Mouse (Mus musculus): ENCODE measurements around the gene Prr14l. TPM values are rescaled to one million over a fixed set of nuclear protein-coding genes. Genes with fewer than 3 reads are reported as not detected.
"Not testable (repeated sequence)": the region's sequence is repeated elsewhere in the genome, so short reads cannot be mapped to it uniquely, and the experiment has no call there.

Prr14l gene
- polyA plus RNA-seq, 1 experiment, result 7.6 TPM

GRCm38 (mm10) chr5:32861082-32861481 is 7.0 kb upstream of the Prr14l start:
- TF ChIP-seq POLR2A (IDR thresholded peaks at IDR 0.05; ENCODE audit: control insufficient read depth, low read depth, low read length), result no peak
- TF ChIP-seq CTCF (IDR thresholded peaks at IDR 0.05; ENCODE audit: control insufficient read depth, insufficient read depth, insufficient replicate concordance, low read depth, low read length), result no peak
- H3K27ac ChIP-seq (ENCODE audit: control insufficient read depth, insufficient read depth, low read depth, low read length), result no peak overlapping the region
- peaks cover 11% of the 10 kb centered on the region for H3K4me1 ChIP-seq (ENCODE audit: control insufficient read depth, insufficient read depth, low read length)
- H3K36me3 ChIP-seq (ENCODE audit: control insufficient read depth, insufficient read depth, low read length), result no peaks in the 10 kb centered on the region
- H3K27me3 ChIP-seq (ENCODE audit: control insufficient read depth, insufficient read depth, low read length), result no peaks in the 10 kb centered on the region
- H3K4me3 ChIP-seq (ENCODE audit: control insufficient read depth, low read depth, low read length), result no peak overlapping the region

DNA sequence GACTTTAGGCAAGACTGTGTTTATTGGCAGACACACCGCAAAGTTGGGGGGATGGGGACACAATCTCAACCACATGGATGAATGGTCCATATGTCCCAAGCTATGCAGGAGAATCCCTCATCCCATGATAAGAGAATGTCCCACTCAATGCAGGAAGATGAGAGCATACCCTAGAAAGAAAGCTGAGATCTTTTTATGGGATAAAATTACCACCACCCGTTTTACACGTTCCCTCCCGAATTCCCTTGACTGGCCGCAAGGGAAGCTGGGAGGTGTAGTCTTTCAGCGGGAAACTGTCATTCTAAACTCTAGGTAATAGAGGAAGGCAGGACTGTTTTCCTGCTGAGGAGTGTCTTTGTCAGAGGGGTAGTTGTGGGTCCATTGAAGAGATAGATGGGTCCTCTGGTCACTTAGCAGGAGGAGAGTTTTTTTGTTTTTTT is 3.7 kb upstream of the Prr14l start:
- H3K27me3 ChIP-seq (ENCODE audit: control insufficient read depth, insufficient read depth, low read length), result no peaks in the 10 kb centered on the region
- H3K4me1 ChIP-seq (ENCODE audit: control insufficient read depth, insufficient read depth, low read length), result peaks cover 5% of the 10 kb centered on the region; the same call in 1 of the 2 replicates
- no peak for TF ChIP-seq CTCF (IDR thresholded peaks at IDR 0.05; ENCODE audit: control insufficient read depth, insufficient read depth, insufficient replicate concordance, low read depth, low read length)
- TF ChIP-seq POLR2A (IDR thresholded peaks at IDR 0.05; ENCODE audit: control insufficient read depth, low read depth, low read length), result peak; percentile 30; the same call in 1 of the 2 replicates
- H3K4me3 ChIP-seq (ENCODE audit: control insufficient read depth, low read depth, low read length), result peak overlapping the region; percentile 60
- H3K36me3 ChIP-seq (ENCODE audit: control insufficient read depth, insufficient read depth, low read length), result no peaks in the 10 kb centered on the region
- peak overlapping the region; percentile 37 for H3K27ac ChIP-seq (ENCODE audit: control insufficient read depth, insufficient read depth, low read depth, low read length)

- H3K4me3 ChIP-seq (ENCODE audit: control insufficient read depth, low read depth, low read length); H3K27me3 ChIP-seq (ENCODE audit: control insufficient read depth, insufficient read depth, low read length); H3K36me3 ChIP-seq (ENCODE audit: control insufficient read depth, insufficient read depth, low read length); H3K4me1 ChIP-seq (ENCODE audit: control insufficient read depth, insufficient read depth, low read length); H3K27ac ChIP-seq (ENCODE audit: control insufficient read depth, insufficient read depth, low read depth, low read length): not testable (repeated sequence)
Observed at GRCm38 (mm10) chr5:32855274-32855673, 1.2 kb upstream of the Prr14l start.

DNA sequence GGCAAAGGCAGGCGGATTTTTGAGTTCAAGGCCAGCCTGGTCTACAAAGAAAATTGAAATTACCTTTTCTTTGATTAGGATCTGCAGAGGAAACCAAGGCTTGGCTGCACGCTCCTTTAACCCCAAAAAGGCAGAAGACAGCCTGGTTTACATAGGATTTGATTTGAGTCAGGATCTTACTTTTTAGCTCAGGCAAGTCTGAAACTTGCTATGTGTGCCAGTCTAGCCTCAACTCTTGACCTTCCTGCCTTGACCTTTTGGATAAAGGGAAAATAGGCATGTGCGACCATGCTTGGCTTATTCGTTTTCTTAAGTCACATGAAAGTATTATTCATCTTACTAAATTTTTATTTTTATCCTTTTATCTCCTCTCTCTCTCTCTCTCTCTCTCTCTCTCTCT is 762 bp upstream of the Prr14l start:
- no peak overlapping the region for H3K27ac ChIP-seq (ENCODE audit: control insufficient read depth, insufficient read depth, low read depth, low read length)
- no peaks in the 10 kb centered on the region for H3K36me3 ChIP-seq (ENCODE audit: control insufficient read depth, insufficient read depth, low read length)
- peaks cover 5% of the 10 kb centered on the region; the same call in 1 of the 2 replicates for H3K4me1 ChIP-seq (ENCODE audit: control insufficient read depth, insufficient read depth, low read length)
- no peak overlapping the region for H3K4me3 ChIP-seq (ENCODE audit: control insufficient read depth, low read depth, low read length)
- H3K27me3 ChIP-seq (ENCODE audit: control insufficient read depth, insufficient read depth, low read length), result no peaks in the 10 kb centered on the region
- TF ChIP-seq CTCF (IDR thresholded peaks at IDR 0.05; ENCODE audit: control insufficient read depth, insufficient read depth, insufficient replicate concordance, low read depth, low read length) (no peak), POLR2A (IDR thresholded peaks at IDR 0.05; ENCODE audit: control insufficient read depth, low read depth, low read length) (no peak)

- Histone ChIP-seq H3K4me3 (ENCODE audit: control insufficient read depth, low read depth, low read length) (no peak overlapping the region), H3K27me3 (ENCODE audit: control insufficient read depth, insufficient read depth, low read length) (no peaks in the 10 kb centered on the region), H3K27ac (ENCODE audit: control insufficient read depth, insufficient read depth, low read depth, low read length) (no peak overlapping the region), H3K4me1 (ENCODE audit: control insufficient read depth, insufficient read depth, low read length) (peaks cover 2% of the 10 kb centered on the region; the same call in 1 of the 2 replicates), H3K36me3 (ENCODE audit: control insufficient read depth, insufficient read depth, low read length) (no peaks in the 10 kb centered on the region)
- no peak for TF ChIP-seq POLR2A (IDR thresholded peaks at IDR 0.05; ENCODE audit: control insufficient read depth, low read depth, low read length)
- TF ChIP-seq CTCF (IDR thresholded peaks at IDR 0.05; ENCODE audit: control insufficient read depth, insufficient read depth, insufficient replicate concordance, low read depth, low read length), result no peak
Observed at GRCm38 (mm10) chr5:32852026-32852425, 2.0 kb downstream of the Prr14l start.

GRCm38 (mm10) chr5:32849580-32849979 is 4.5 kb downstream of the Prr14l start:
- not testable (repeated sequence) for H3K36me3 ChIP-seq (ENCODE audit: control insufficient read depth, insufficient read depth, low read length); H3K4me3 ChIP-seq (ENCODE audit: control insufficient read depth, low read depth, low read length); H3K4me1 ChIP-seq (ENCODE audit: control insufficient read depth, insufficient read depth, low read length); H3K27me3 ChIP-seq (ENCODE audit: control insufficient read depth, insufficient read depth, low read length); H3K27ac ChIP-seq (ENCODE audit: control insufficient read depth, insufficient read depth, low read depth, low read length)

DNA sequence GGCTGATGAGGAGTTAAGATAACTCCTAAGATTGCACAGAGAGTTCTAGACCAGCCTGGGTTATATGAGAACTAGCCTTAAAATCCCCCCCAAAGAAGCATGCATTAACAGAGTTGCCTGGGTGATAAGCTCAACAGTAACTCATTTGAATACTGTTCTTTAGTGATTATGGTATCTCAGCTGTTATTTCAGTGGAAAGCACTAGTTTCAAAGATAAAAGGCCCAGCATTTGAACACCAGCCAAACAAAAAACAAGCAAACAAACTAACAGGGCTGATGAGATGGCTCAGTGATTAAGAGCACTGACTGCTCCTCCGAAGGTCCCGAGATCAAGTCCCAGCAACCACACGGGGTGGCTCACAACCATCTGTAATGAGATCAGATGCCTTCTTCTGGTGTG is 4.9 kb downstream of the Prr14l start:
- H3K27me3 ChIP-seq (ENCODE audit: control insufficient read depth, insufficient read depth, low read length), result no peaks in the 10 kb centered on the region
- H3K27ac ChIP-seq (ENCODE audit: control insufficient read depth, insufficient read depth, low read depth, low read length), result no peak overlapping the region
- H3K4me3 ChIP-seq (ENCODE audit: control insufficient read depth, low read depth, low read length), result no peak overlapping the region
- no peak for TF ChIP-seq CTCF (IDR thresholded peaks at IDR 0.05; ENCODE audit: control insufficient read depth, insufficient read depth, insufficient replicate concordance, low read depth, low read length)
- TF ChIP-seq POLR2A (IDR thresholded peaks at IDR 0.05; ENCODE audit: control insufficient read depth, low read depth, low read length), result no peak
- no peaks in the 10 kb centered on the region; the same call in 1 of the 2 replicates for H3K4me1 ChIP-seq (ENCODE audit: control insufficient read depth, insufficient read depth, low read length)
- H3K36me3 ChIP-seq (ENCODE audit: control insufficient read depth, insufficient read depth, low read length), result peaks cover 1% of the 10 kb centered on the region; the same call in 1 of the 2 replicates

GRCm38 (mm10) chr5:32840029-32840428 is 14.0 kb downstream of the Prr14l start:
- Histone ChIP-seq H3K36me3 (ENCODE audit: control insufficient read depth, insufficient read depth, low read length) (peaks cover 3% of the 10 kb centered on the region; the same call in 1 of the 2 replicates), H3K27ac (ENCODE audit: control insufficient read depth, insufficient read depth, low read depth, low read length) (no peak overlapping the region), H3K4me3 (ENCODE audit: control insufficient read depth, low read depth, low read length) (no peak overlapping the region), H3K4me1 (ENCODE audit: control insufficient read depth, insufficient read depth, low read length) (no peaks in the 10 kb centered on the region), H3K27me3 (ENCODE audit: control insufficient read depth, insufficient read depth, low read length) (no peaks in the 10 kb centered on the region)
- no peak for TF ChIP-seq POLR2A (IDR thresholded peaks at IDR 0.05; ENCODE audit: control insufficient read depth, low read depth, low read length)
